Mouse (Mus musculus) erythroblast, embryonic 14.5 days (primary cell): ENCODE results near the gene Wdr6. TPM values are rescaled to one million over a fixed set of nuclear protein-coding genes. Genes with fewer than 3 reads are reported as not detected.
"Not testable (repeated sequence)": the region's sequence is repeated elsewhere in the genome, so short reads cannot be mapped to it uniquely, and the experiment has no call there.

ENCODE experiments used
- H3K27me3 ChIP-seq: 2 replicates; pipeline ENCODE4 v1.6.1; 2012; ENCODE audit warnings: inconsistent platforms; ENCODE audit not compliant: control insufficient read depth
- H3K36me3 ChIP-seq: 2 replicates; pipeline ENCODE4 v1.6.1; 2012; ENCODE audit warnings: mild to moderate bottlenecking, inconsistent platforms; ENCODE audit not compliant: control insufficient read depth
- H3K4me1 ChIP-seq: 2 replicates; pipeline ENCODE4 v1.6.1; 2012; ENCODE audit warnings: inconsistent platforms; ENCODE audit not compliant: control insufficient read depth
- H3K4me3 ChIP-seq: replicated peaks from 2 replicates; pipeline ENCODE3; 2012; ENCODE audit warnings: moderate library complexity, mild to moderate bottlenecking, inconsistent platforms
- H3K9me3 ChIP-seq: 2 replicates; pipeline ENCODE4 v1.6.1; 2012; ENCODE audit warnings: low read length, inconsistent platforms, mixed read lengths; ENCODE audit not compliant: control insufficient read depth
- GATA1 ChIP-seq: IDR thresholded peaks from 2 replicates; pipeline ENCODE4 v1.6.1; 2012; ENCODE audit warnings: low read length, inconsistent platforms, mixed read lengths
- TAL1 ChIP-seq: IDR thresholded peaks from 3 replicates; pipeline ENCODE4 v1.6.1; 2012; ENCODE audit warnings: low read length, inconsistent platforms, mixed read lengths
- polyA plus RNA-seq: library from polyadenylated mRNA; stranded (reverse); fragments of >175 nt; gene quantifications from 2 replicates; pipeline ENCODE4 v1.2.3, GENCODE M21; 2012

The Wdr6 gene
- polyA plus RNA-seq: 0.24 and 0.45 TPM in 2 replicates

DNA sequence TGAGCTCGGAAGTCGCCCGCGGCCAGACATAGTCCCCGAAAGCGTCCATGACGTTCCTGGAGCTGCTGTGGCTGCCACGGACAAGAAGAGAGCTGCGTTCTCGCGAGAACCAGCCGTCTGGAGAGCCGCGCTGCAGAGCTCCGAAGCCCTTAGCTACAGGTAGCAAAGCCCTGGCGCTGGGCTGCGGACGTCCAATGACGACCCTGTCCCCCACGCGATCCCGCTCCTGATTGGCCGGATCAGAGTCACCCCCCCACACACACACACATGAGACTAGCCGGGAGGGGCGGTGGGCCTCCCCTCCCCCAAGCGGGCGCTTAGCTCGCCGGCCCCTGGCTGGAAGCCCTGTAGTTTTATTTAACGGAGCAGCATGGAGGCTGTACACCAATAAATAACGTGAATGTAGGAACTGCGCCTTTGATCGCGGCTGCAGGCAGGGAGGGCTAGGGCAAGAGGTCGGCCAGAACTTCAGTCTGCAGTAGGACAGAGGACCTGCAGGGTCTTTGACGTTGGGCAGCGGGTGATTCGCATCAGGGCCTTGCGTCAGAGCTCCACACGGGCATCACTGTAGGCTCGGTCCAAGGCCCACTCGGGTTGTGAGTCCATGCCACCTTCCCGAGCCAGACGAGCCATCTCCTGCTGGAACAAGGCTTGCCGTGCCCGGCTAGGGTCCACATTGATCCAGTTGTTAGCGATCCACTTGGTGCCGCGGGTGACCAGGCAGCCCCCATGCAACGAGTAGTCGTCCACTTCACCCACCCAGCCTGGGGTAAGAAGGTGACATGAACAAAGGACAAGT is at the start of gene Wdr6:
TSS of gene Wdr6 (minus strand) at position 195 of the 799 bp plus-strand sequence.
- H3K27me3 ChIP-seq: no peaks in the 10 kb centered on the region
- H3K4me1 ChIP-seq: peaks cover 38% of the 10 kb centered on the region
- TF ChIP-seq TAL1 (no peak), GATA1 (no peak)
- no peaks in the 10 kb centered on the region for H3K9me3 ChIP-seq
- H3K4me3 ChIP-seq: peak within 1 kb of the TSS; percentile 79
- H3K36me3 ChIP-seq: peaks cover 30% of the 10 kb centered on the region

DNA sequence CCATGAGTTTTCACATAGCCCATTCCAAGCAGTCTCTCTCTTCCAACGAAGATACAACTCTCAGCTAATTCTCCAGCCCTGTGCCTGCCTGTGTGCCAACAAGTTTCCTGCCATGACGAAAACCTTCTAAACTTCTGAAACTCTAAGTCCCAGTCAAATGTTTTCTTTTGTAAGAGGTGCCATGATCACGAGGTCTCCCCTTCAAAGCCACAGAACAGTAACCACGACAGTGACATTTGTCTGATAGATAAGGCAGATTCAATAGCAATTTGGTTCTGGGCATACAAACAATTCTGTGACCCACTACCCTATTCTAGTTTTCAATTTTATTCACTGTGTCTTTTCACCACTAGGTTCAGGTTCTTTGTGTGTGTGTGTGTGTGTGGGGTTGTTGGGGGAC is 49.6 kb upstream of the Wdr6 start:
- H3K27me3 ChIP-seq: no peaks in the 10 kb centered on the region
- peaks cover 23% of the 10 kb centered on the region for H3K4me1 ChIP-seq
- no peak overlapping the region for H3K4me3 ChIP-seq
- H3K9me3 ChIP-seq: no peaks in the 10 kb centered on the region
- TF ChIP-seq TAL1 (no peak), GATA1 (no peak)
- H3K36me3 ChIP-seq: peaks cover 85% of the 10 kb centered on the region

DNA sequence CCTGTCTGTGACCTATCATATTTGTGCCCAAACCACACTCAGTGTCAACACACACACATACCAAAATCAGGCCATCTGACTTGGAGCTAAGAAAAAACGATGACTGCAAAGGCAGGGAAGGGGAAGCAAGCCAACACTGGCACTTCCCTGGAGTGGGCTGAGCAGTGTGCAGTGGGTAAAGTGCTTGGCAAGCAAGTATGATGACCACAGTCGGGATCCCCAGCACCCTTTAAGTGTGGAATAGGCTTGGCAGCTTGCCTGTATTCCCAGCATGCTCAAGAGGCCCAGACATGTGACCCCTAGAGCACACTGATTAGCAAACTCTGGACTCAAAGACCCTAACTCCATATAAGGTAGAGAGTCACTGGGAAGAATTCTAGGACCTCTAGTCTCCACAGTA is 48.0 kb upstream of the Wdr6 start:
- TF ChIP-seq GATA1 (no peak), TAL1 (no peak)
- Histone ChIP-seq H3K4me3 (no peak overlapping the region), H3K9me3 (no peaks in the 10 kb centered on the region), H3K36me3 (peaks cover 77% of the 10 kb centered on the region), H3K27me3 (no peaks in the 10 kb centered on the region), H3K4me1 (peaks cover 9% of the 10 kb centered on the region)

DNA sequence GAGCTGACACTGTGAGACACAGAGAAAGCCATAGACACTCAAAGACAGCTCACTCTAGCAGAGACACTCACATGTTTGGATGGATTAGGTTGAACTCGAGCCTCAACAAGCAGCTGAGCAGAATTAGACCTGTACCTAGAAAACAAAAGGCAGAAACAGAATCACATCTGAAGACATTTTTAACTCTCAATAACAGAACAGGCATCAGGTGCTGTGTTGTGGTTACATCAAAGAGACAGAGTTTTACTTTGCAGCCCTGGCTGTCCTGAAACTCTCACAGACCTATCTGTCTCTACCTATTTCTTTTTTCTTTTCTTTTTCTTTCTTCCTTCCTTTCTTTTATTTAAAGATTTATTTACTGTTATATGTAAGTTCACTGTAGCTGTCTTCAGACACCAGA is 38.8 kb upstream of the Wdr6 start:
- Histone ChIP-seq H3K36me3 (peaks cover 96% of the 10 kb centered on the region), H3K4me1 (no peaks in the 10 kb centered on the region; the same call in 1 of the 2 replicates), H3K4me3 (no peak overlapping the region), H3K9me3 (no peaks in the 10 kb centered on the region), H3K27me3 (no peaks in the 10 kb centered on the region)
- TF ChIP-seq GATA1 (no peak), TAL1 (no peak)

DNA sequence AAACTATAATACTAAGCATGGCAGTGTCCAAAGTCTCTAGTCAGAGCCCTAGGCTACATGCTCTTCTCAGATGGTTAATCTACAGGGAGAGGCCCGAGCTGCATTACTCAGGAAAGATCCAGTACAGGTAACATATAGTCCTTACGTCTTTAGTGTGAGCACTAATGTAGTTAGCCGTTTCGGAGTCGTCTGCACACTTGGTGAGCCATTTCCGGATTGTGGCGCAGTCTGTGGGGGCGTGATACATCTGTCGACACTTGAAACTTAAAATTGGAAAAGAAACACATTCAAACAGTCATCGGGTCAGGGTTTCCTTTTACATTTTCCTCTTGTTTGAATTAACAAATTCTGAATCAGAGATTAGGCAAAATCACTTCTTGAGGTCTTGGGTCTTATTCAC is 32.9 kb upstream of the Wdr6 start:
- Histone ChIP-seq H3K27me3 (no peaks in the 10 kb centered on the region), H3K4me1 (peaks cover 12% of the 10 kb centered on the region), H3K9me3 (no peaks in the 10 kb centered on the region), H3K36me3 (peaks cover 100% of the 10 kb centered on the region), H3K4me3 (no peak overlapping the region)
- TF ChIP-seq GATA1 (no peak), TAL1 (no peak)

DNA sequence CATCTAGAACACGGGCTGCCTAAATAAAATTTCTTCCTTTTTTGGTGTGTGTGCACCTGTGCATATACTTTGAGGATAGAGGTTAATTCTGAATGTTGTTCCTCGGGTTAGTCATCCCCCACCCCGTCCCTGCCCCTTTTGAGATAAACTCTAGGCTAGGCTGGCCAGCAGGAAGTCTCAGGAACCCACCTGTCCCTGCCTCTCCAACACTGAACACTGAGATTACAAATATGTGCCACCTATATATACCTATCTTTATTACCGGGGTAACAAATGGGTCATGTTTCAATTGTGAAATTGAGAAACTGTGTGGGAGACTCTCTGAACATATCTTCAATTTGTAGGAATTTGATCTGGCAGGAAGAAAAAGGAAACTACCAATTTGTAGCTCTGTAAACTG is 30.4 kb upstream of the Wdr6 start:
- peaks cover 12% of the 10 kb centered on the region for H3K4me1 ChIP-seq
- H3K4me3 ChIP-seq: no peak overlapping the region
- H3K9me3 ChIP-seq: no peaks in the 10 kb centered on the region
- no peaks in the 10 kb centered on the region for H3K27me3 ChIP-seq
- TF ChIP-seq TAL1 (no peak), GATA1 (no peak)
- H3K36me3 ChIP-seq: peaks cover 100% of the 10 kb centered on the region

DNA sequence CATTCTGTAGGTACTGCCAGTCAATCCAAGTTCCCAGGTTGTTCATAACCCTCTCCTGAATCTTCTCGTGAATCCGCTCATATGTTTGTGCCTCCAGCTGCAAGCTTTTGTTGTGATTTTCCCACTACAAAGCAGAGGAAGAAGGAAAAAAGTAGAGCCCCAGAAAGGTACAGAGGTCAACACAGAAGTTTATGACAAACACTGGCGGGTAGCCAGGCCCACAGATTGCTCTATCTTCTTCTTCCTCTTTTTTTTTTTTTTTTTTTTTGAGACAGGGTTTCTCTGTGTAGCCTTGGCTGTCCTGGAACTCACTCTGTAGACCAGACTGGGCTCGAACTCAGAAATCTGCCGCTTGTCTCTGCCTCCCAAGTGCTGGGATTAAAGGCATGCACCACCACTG is 29.4 kb upstream of the Wdr6 start:
- peaks cover 12% of the 10 kb centered on the region for H3K4me1 ChIP-seq
- not testable (repeated sequence) for H3K4me3 ChIP-seq, H3K27me3 ChIP-seq, H3K9me3 ChIP-seq
- peaks cover 100% of the 10 kb centered on the region for H3K36me3 ChIP-seq

DNA sequence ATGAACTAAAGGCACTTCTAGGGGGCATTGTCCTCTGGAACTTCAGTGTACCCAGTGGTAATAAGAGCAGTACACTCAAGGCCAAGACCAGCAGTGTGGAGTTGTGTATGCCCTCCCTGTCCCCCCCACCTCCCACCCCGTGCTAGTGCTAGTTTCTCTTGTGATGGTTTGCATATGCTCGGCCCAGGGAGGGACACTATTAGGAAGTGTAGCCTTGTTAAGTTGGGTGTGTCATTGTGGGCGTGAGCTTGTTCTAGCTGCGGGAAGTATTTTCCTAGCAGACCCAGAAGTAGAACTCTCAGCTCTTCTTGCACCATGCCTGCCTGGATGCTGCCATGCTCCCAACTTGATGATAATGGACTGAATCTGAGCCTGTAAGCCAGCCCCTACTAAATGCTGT is 23.4 kb upstream of the Wdr6 start:
- Histone ChIP-seq H3K9me3 (no peaks in the 10 kb centered on the region), H3K4me3 (no peak overlapping the region), H3K4me1 (peaks cover 7% of the 10 kb centered on the region), H3K27me3 (peaks cover 10% of the 10 kb centered on the region), H3K36me3 (peaks cover 56% of the 10 kb centered on the region)
- TF ChIP-seq GATA1 (no peak), TAL1 (no peak)

DNA sequence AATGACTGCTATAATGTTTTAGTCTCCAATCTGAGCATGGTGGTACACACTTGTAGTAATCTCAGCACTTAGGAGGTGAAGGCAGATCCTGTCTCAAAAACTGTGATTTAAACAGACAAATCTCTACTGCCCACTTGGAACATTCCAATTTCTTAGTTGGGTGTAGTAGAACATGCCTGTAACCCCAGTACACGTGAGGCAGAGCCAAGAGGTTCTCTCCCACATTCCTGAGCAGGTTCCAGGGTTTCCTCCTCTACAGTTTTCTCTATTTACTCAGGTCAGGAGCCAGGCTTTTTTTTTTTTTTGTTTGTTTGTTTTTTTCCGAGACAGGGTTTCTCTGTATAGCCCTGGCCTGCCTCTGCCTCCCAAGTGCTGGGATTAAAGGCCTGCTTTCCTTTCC is 21.5 kb upstream of the Wdr6 start:
- no peak overlapping the region for H3K4me3 ChIP-seq
- no peaks in the 10 kb centered on the region for H3K9me3 ChIP-seq
- TF ChIP-seq GATA1 (no peak), TAL1 (no peak)
- peaks cover 36% of the 10 kb centered on the region for H3K36me3 ChIP-seq
- H3K27me3 ChIP-seq: peaks cover 14% of the 10 kb centered on the region
- peaks cover 18% of the 10 kb centered on the region for H3K4me1 ChIP-seq

DNA sequence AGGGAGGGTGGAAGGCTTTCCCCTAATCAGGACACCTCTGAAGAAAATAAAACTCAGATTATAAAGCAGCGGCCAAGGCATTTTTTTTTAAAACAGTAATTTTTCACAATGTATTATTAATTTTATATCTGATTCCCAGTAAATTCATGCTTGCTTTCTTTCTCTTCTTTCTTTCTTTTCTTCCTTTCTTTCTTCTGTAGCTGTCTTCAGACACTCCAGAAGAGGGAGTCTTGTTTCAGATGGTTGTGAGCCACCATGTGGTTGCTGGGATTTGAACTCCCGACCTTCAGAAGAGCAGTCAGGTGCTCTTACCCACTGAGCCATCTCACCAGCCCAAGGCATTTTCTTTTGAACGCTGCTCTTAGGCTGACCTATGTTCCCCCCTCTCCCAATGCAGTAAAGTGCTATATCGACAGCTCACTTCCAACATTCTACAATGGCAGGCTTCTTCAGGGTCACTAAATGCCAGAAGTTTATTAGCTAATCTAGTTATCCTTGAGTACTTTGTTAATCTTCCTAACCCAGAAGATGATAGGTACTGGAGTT is 20.6 kb upstream of the Wdr6 start:
- H3K9me3 ChIP-seq: no peaks in the 10 kb centered on the region
- TF ChIP-seq TAL1 (no peak), GATA1 (no peak)
- H3K36me3 ChIP-seq: peaks cover 27% of the 10 kb centered on the region
- H3K27me3 ChIP-seq: peaks cover 14% of the 10 kb centered on the region
- H3K4me3 ChIP-seq: no peak overlapping the region
- H3K4me1 ChIP-seq: peaks cover 18% of the 10 kb centered on the region
